Mouse (Mus musculus) testis, adult 2 months (tissue): ENCODE results near the gene Gm45902. TPM values are rescaled to one million over a fixed set of nuclear protein-coding genes. Genes with fewer than 3 reads are reported as not detected.

Experiments
- H3K27ac ChIP-seq: fragments of 200-500 bp; 2 replicates; pipeline ENCODE4 v1.5.1; 2012; ENCODE audit warnings: low read depth, low read length; ENCODE audit not compliant: control insufficient read depth, insufficient read depth
- H3K27me3 ChIP-seq: fragments of 200-500 bp; 2 replicates; pipeline ENCODE4 v1.6.1; 2012; ENCODE audit warnings: mild to moderate bottlenecking, low read length, moderate library complexity; ENCODE audit not compliant: control insufficient read depth, insufficient read depth
- H3K36me3 ChIP-seq: fragments of 200-500 bp; 2 replicates; pipeline ENCODE4 v1.6.1; 2012; ENCODE audit warnings: mild to moderate bottlenecking, low read length; ENCODE audit not compliant: control insufficient read depth, insufficient read depth
- H3K4me1 ChIP-seq: fragments of 200-500 bp; 2 replicates; pipeline ENCODE4 v1.6.1; 2012; ENCODE audit warnings: low read length; ENCODE audit not compliant: control insufficient read depth, insufficient read depth
- H3K4me3 ChIP-seq: fragments of 200-500 bp; 2 replicates; pipeline ENCODE4 v1.5.1; 2012; ENCODE audit warnings: low read depth, mild to moderate bottlenecking, low read length, moderate library complexity, mixed read lengths; ENCODE audit not compliant: control insufficient read depth
- CTCF ChIP-seq: fragments of 200-500 bp; IDR thresholded peaks from 2 replicates; pipeline ENCODE4 v1.5.1; 2012; ENCODE audit warnings: low read depth, mild to moderate bottlenecking, inconsistent platforms, low read length, moderate library complexity; ENCODE audit not compliant: control insufficient read depth, insufficient read depth, insufficient replicate concordance
- POLR2A ChIP-seq: fragments of 200-500 bp; IDR thresholded peaks from 2 replicates; pipeline ENCODE4 v1.6.1; 2012; ENCODE audit warnings: low read depth, mild to moderate bottlenecking, inconsistent platforms, low read length, moderate library complexity; ENCODE audit not compliant: control insufficient read depth
- polyA plus RNA-seq: library from polyadenylated mRNA; depleted of rRNA; stranded (reverse); fragments of >200 nt; gene quantifications from 2 replicates; pipeline ENCODE4 v1.2.3, GENCODE M21; 2012

Gm45902 gene
- polyA plus RNA-seq, 1 experiment = 0.48 TPM

DNA sequence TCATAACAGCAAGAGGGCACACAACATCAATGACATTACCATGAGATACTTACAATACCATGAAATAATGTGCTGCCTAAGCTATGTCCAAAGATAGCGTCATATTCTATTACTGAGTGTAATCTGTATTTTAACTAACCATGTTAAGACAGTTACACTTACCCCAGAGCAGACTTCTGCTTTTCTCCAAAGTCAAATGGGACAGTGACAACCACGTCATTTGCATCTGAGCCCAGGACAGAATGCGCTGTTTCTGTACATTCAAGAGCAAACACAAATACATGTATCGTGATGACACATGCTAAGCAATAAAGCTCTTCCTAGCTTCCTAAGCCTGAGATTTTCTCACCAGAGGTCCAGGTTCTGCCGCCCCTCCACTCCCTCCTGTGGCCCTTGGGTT lies 11.7 kb downstream of the Gm45902 start:
- Histone ChIP-seq H3K27ac (no peak overlapping the region), H3K4me3 (no peak overlapping the region), H3K4me1 (no peaks in the 10 kb centered on the region), H3K36me3 (peaks cover 1% of the 10 kb centered on the region), H3K27me3 (no peaks in the 10 kb centered on the region)
- TF ChIP-seq POLR2A = no peak
- TF ChIP-seq CTCF = no peak

DNA sequence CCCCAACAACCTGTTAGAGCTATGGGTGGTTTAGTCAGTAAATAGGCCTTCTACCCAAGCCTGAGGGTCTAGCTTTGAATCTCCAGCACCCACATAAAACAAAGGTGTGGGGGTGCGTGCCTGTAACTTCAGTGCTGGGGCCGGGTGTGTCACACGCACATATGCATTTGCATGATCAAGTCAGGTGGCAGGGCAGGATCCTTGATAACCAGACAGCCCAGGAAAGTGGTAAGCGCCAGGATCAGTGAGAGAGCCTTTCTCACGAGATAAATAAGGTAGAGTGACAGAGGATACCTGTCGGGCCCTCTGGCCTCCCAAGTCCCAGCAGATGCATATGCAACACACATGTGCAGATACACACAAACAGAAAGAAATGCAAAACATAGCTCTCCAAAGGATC lies 13.0 kb downstream of the Gm45902 start:
- Histone ChIP-seq H3K36me3 (peaks cover 1% of the 10 kb centered on the region), H3K4me1 (no peaks in the 10 kb centered on the region), H3K27me3 (no peaks in the 10 kb centered on the region), H3K4me3 (no peak overlapping the region), H3K27ac (no peak overlapping the region)
- no peak for TF ChIP-seq POLR2A
- no peak for TF ChIP-seq CTCF

DNA sequence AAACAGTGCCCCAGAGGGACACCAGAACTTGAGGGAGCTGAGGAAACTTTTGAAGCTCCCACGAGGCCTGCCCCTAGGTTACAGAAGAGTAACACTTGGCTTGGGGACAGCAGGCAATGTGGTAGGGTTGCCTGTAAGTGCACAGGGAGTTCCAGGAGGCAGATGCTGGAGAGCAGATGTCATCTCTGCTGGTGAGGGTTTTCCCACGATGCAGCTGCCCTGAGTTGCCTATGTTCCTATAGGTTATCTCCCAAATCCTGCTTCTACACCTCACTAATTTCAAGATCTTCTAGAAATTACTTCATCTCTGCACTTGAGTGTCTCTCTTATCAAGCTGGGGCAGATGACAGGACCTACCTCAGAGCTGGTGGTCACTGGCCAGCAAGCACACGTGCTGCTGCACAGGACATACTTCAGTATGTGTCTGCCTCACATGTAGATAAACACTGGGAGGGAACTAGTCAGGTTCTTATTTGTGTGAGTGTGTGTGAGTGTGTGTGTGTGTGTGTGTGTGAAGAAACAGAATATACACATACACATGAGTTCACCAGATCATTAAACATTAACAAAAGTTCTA lies 18.7 kb downstream of the Gm45902 start:
- Histone ChIP-seq H3K36me3 (no peaks in the 10 kb centered on the region; the same call in none of the 2 replicates), H3K4me1 (no peaks in the 10 kb centered on the region)
- no peak for TF ChIP-seq CTCF
- TF ChIP-seq POLR2A = no peak

DNA sequence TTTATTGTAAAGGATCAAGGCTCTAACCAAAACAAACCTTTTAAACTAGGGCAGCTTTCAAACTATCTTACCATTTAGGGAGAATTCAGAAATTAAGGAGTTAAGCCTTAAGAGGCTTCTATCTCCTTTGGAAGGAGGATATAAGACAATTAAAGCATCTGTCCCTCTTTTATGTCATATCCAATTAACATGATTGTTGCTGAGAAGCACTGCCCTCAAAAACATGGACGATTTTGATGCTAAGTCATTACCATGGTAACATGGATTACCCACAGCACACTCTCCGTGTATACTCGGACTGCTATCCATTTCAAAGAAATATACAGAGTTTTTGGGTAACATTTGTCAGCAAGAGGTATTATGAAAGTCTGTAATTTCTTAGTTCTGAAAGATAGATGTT lies 22.8 kb downstream of the Gm45902 start:
- Histone ChIP-seq H3K4me1 (no peaks in the 10 kb centered on the region), H3K36me3 (no peaks in the 10 kb centered on the region)

More for the DNA sequence above, 18.7 kb downstream of the Gm45902 start:
- Histone ChIP-seq H3K4me3 (no peak overlapping the region), H3K27ac (no peak overlapping the region), H3K27me3 (no peaks in the 10 kb centered on the region)

DNA sequence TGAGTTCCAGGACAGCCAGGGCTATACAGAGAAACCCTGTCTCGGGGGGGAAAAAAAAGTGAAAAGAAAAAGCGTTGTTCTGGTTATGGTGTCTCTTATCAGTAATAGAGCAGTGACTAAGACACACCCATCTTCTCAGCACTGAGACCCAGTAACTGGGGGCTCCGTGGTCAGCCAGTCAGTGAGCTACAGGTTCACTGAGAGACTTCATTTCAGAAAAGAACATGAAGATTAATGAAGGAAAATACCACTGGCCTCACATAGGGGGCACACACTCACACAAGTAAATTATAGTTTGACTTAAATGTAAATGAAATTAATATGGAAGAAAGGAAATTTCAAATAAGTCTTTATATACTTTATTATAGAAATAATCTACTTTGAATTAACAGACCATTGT lies 32.4 kb downstream of the Gm45902 start:
- Histone ChIP-seq H3K36me3 (no peaks in the 10 kb centered on the region), H3K27me3 (no peaks in the 10 kb centered on the region), H3K4me1 (no peaks in the 10 kb centered on the region; the same call in 1 of the 2 replicates), H3K4me3 (no peak overlapping the region), H3K27ac (no peak overlapping the region)
- TF ChIP-seq POLR2A (no peak), CTCF (no peak)

More for the DNA sequence above, 22.8 kb downstream of the Gm45902 start:
- Histone ChIP-seq H3K4me3 (no peak overlapping the region), H3K27me3 (no peaks in the 10 kb centered on the region), H3K27ac (no peak overlapping the region)
- TF ChIP-seq CTCF = no peak

DNA sequence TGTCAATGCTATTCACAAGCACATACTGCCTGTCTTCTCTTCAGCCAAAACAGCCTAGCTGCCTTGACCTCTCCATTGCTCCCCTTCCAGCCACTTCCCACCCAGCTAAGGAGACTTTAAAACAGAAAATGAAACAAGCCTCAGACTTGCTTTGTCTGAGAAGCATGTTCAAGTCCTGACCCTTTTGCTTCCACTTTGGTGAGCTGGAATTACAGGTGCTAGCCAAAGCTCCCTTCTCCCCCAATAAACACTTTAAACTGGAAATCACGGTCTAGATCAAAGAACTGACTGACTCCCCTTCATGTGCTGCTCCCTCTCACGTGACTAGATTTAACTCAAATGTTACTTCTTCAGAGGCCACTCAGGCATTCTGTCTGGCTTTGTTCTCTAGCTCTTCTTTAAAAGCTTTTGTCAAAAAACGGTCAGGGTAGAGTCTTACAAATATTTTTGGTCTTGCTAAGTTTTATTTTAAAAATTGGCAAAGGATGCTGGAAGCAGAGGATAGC lies 36.8 kb downstream of the Gm45902 start:
- TF ChIP-seq CTCF = no peak
- no peak for TF ChIP-seq POLR2A
- H3K27ac ChIP-seq = peak overlapping the region; percentile 94

DNA sequence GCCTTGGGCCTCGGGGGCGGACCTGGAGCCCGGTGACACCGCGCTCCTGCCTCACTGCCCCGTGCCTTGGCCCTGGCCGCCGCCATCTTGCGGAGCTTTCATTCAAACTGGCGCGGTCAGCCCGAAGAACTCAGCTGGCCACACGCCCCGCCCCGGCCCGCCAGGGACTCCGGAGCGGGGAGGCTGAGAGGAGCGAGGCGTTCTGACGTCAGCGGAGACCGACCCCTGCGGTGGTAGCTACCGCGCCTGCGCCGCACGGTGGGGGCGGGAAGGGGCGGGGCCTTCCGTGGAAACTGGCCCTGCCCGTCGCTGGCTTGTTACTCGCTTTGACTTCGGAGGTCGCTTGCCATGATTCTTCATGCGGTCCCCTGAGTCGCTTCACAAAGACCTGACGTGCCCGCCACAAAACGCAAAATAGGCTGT lies 37.7 kb downstream of the Gm45902 start, which contains the start of gene Suv39h2:
Gene Suv39h2 (minus strand): TSS at position 171 of the 423 bp plus-strand sequence.
- H3K27me3 ChIP-seq = no peaks in the 10 kb centered on the region
- H3K36me3 ChIP-seq = no peaks in the 10 kb centered on the region

More for the DNA sequence above, 36.8 kb downstream of the Gm45902 start:
- no peaks in the 10 kb centered on the region for H3K27me3 ChIP-seq
- no peaks in the 10 kb centered on the region; the same call in none of the 2 replicates for H3K4me1 ChIP-seq
- H3K36me3 ChIP-seq = no peaks in the 10 kb centered on the region
- peak overlapping the region; percentile 94 for H3K4me3 ChIP-seq

DNA sequence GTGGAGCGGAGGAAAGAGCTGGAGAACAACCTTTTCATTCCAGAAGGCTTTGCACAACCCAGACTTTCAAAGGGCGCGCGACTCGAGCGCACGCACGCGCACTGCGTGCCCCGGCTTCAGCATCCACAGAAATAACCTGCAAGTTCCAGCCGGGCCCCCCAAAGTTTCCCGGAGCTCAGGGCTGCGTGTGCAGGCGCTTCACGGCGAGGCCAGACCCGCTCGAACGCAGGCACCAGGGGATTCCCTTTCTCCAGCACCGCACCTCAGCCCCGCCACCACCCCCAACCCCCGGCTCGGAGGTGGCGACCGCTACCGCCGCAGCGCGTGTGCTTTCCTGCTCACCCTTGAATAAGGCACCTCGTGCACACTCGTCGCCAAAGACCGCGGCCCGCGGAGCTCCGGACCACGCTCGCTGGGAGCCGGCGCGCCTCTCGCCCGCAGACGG lies 38.2 kb downstream of the Gm45902 start:
- Histone ChIP-seq H3K27me3 (no peaks in the 10 kb centered on the region), H3K4me1 (no peaks in the 10 kb centered on the region; the same call in none of the 2 replicates), H3K36me3 (no peaks in the 10 kb centered on the region), H3K27ac (peak overlapping the region; percentile 84), H3K4me3 (peak overlapping the region; percentile 94)
- TF ChIP-seq POLR2A (no peak), CTCF (no peak)

More for the DNA sequence above, 37.7 kb downstream of the Gm45902 start, which contains the start of gene Suv39h2:
- no peaks in the 10 kb centered on the region; the same call in none of the 2 replicates for H3K4me1 ChIP-seq
- H3K27ac ChIP-seq = peak within 1 kb of the TSS; percentile 94
- TF ChIP-seq CTCF = no peak
- TF ChIP-seq POLR2A = peak; percentile 96
- peak within 1 kb of the TSS; percentile 94 for H3K4me3 ChIP-seq
